Mouse (Mus musculus) lung, adult 2 months (tissue): ENCODE results near the gene Nos2.

ENCODE experiments used
- CTCF ChIP-seq: fragments of 200-500 bp; IDR thresholded peaks from 2 replicates; pipeline ENCODE4 v1.5.1; 2011; ENCODE audit warnings: mild to moderate bottlenecking, low read length, control low read depth; ENCODE audit not compliant: insufficient read depth
- POLR2A ChIP-seq: fragments of 200-500 bp; IDR thresholded peaks from 2 replicates; pipeline ENCODE4 v1.6.1; 2011; ENCODE audit warnings: low read depth, mild to moderate bottlenecking, control low read depth, low read length, borderline replicate concordance; ENCODE audit errors: extremely low read depth

GRCm38 (mm10) chr11:78920411-78920939, at the start of gene Nos2:
- no peak for TF ChIP-seq CTCF
- no peak for TF ChIP-seq POLR2A
